Mouse (Mus musculus) adrenal gland, adult 2 months (tissue): ENCODE results near the gene Slc12a6. TPM values are rescaled to one million over a fixed set of nuclear protein-coding genes. Genes with fewer than 3 reads are reported as not detected.

ENCODE experiments used
- DNase-seq: peaks from one replicate; pipeline ENCODE4 v3.0.0; 2021
- long read RNA-seq: library from polyadenylated mRNA; stranded (forward); transcript quantifications from one replicate; pipeline ENCODE4 v2.0.0, GENCODE M21; 2021
- polyA plus RNA-seq: library from polyadenylated mRNA; depleted of rRNA; stranded (reverse); fragments of >200 nt; gene quantifications from 2 replicates; pipeline ENCODE4 v1.2.3, GENCODE M21; 2012; rRNA removed
- total RNA-seq, 2 experiments: library from RNA; stranded (reverse); gene quantifications; 2 replicates each; pipeline ENCODE4 v1.2.3; 2021

Slc12a6 gene
- total RNA-seq: 10 to 100 TPM; 33.4 to 35.1 TPM
- polyA plus RNA-seq: 11.7 and 14.5 TPM in 2 replicates
- long read RNA-seq, partial matches to known transcripts: 0 of 2 reads
- long read RNA-seq, other reads (novel, unspliced or antisense): 2 of 2 reads

GRCm38 (mm10) chr2:112265448-112266241, at the start of gene Slc12a6:
TSS of gene Slc12a6 (plus strand) at chr2:112265825.
- DNase-seq: peak; percentile 97

- DNase-seq: no peak
These were observed 49.6 kb upstream of the Slc12a6 start for GRCm38 (mm10) chr2:112215977-112216376.

GRCm38 (mm10) chr2:112217614-112218013, 48.0 kb upstream of the Slc12a6 start:
- DNase-seq: no peak

DNA sequence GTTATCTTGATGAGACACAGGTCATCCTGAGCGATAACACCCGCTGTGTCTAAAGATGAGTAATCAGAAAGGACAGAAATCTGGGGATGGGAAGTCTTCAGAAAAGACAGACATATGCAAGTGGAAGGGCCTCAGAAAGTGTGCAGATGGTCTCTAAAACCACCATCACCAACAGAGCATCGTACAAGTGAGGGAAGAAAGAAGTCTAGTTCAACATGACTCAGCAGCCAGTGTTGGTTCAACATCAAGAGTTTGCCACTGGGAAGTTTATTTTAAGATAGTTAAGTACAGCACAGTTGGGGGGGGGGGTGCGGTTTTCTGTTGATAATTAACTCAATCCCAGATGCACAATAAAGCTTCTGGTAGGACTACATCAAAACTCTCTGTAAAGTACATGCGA, 44.7 kb upstream of the Slc12a6 start:
- no peak for DNase-seq

DNA sequence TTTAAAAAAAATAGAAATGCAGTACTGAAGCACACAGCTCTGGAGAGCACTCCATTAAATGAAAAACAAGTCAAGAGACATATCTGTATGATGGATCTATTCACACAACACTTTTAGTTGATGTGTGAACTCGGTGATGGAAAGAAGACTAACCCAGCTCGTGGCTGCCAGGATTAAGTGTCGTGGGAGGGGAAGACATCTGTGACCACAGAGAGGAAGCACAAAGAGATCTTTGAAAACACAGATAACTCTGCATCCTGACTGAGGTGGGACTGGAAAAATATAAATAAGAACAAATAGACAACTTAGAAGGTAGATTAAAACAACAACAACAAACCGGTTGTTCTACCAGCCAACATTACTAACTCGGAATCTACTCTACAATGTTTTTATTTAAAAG, 43.0 kb upstream of the Slc12a6 start:
- no peak for DNase-seq

- no peak for DNase-seq
These were observed 41.3 kb upstream of the Slc12a6 start for GRCm38 (mm10) chr2:112224356-112224755.

DNA sequence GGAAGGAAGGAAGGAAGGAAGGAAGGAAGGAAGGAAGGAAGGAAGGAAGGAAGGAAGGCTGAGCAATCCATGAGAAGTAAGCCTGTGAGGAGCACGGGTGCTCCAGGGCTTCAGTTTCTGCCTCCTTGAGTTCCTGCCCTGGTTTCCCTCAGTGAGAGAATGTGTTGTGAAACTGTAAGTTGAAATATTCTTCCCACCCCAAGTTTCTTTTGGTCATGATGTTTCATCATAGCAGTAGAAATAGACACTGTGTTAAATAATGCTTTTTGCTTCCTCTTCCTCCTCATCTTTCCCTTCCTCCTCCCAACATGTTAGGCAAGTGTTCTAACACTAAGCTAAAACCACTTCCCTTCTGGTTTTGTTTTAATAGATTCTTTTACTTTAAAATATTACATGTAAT, 33.0 kb upstream of the Slc12a6 start:
- DNase-seq: no peak

- DNase-seq: peak; percentile 38
These were observed 29.0 kb upstream of the Slc12a6 start for GRCm38 (mm10) chr2:112236620-112237019.

DNA sequence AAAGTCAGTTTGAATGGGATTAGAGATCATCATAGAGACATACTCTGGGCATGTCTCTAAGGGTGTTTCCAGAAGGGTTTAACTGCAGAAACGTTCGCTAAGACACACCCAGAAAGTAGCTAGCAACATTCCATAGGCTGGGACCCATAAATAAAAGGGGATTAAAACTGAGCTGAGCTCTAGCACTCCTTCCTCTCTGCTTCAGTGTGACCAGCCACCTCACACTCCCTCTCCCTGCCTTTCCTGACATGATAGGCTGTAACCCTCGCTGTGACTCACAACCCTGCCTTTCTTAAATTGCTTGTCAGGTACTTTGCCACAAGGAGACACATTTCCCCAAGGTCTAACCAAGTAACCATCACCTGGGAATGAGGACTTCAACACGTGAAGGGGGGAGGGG, 27.6 kb upstream of the Slc12a6 start:
- DNase-seq: no peak

DNA sequence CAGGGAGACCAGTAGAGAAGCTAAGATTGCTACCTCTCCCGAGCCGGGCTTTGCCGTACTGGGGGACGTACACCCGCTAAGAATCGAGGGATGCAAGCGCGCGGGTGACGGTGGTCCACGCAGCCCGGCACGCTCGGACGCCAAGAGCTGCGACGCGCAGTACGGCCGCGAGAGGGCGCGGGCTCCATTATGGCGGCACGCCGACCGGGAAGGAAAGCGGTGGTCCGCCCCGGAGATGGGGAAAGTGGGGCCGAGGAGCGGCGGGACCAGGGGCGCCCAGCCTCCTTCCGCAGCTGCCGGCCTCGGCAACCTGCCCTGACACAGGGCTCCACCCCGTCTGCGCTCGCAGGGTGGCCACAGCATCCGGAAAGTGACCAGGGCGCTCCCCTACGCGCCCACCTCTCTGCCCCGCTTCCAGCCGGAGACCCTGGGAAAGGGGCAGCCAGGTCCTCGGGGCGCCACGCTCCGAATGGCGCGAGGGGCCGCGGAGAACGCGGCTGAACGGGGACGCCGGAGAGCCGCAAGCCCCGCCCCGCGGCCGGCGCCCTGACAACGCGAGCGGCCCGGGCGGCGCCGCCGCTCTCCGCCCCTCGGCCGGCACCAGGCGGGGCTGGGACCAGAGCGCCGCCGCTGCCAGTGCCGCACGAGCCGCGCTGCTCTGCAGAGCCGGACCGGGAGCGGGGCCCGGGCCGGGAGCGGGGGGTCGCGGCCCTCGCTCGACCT, 26.3 kb upstream of the Slc12a6 start, which contains the start of gene Lpcat4:
Gene Lpcat4 (plus strand): TSS at position 257 of the 723 bp plus-strand sequence.
- DNase-seq: peak; percentile 88

DNA sequence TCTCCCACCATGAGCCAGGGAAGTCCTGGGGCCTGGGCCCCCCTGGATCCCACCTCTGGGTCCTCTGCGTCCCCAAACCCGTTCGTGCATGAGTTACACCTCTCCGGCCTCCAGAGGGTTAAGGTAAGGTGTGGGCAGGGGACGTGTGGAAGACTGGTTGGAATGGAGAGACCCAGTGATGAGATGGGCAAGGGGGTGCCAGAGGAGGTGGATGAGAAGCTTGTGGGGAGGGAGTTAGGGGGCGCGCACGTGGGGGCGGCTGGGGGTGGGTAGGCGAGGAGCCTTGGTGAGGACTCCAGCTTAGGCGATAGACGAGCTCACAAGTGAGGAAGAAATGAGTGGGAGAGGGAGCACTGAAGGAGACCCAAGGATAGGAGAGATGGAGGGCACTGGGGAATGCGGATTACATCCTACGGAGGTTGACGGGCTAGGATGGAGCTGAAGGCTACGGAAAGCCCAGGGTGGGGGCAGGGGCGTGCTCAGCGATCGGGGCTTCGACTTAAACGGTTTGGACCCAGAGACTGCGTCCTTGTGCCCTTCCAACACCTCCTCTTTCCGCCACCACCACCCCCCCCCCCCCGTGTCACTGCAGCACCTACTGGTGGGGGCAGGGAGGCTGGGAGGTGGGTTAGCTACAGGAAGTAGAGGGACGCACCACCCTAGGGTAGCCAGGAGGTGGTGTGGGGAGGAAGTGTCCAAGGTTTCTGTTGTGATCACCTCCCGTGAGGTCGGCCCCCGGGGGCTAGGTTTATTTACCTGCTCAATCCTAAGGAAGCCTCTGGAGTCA, 25.5 kb upstream of the Slc12a6 start:
- peak; percentile 17 for DNase-seq

DNA sequence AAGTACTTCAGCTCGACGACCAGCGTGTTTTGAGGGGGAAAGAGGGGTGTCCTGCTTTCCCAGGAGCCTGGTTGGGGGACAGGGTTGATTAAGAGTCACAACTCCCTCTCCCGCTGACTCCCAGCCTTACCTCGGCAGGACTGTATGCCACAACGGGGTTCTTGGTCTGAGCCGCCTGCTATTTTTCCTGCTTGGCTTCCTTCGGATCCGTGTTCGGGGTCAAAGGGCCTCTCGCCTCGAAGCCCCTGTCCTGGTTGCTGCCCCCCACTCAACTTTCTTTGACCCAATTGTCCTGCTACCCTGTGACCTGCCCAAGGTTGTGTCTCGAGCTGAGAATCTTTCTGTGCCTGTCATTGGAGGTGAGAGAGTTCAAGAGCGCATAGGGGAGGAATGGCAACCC, 23.8 kb upstream of the Slc12a6 start:
- no peak for DNase-seq

- no peak for DNase-seq
These were observed 20.3 kb upstream of the Slc12a6 start for GRCm38 (mm10) chr2:112245307-112245706.

- DNase-seq: no peak
These were observed 19.4 kb upstream of the Slc12a6 start for GRCm38 (mm10) chr2:112246193-112246592.

- DNase-seq: no peak
These were observed 18.3 kb upstream of the Slc12a6 start for GRCm38 (mm10) chr2:112247323-112247722.

GRCm38 (mm10) chr2:112249780-112250453, 15.7 kb upstream of the Slc12a6 start:
- DNase-seq: no peak

DNA sequence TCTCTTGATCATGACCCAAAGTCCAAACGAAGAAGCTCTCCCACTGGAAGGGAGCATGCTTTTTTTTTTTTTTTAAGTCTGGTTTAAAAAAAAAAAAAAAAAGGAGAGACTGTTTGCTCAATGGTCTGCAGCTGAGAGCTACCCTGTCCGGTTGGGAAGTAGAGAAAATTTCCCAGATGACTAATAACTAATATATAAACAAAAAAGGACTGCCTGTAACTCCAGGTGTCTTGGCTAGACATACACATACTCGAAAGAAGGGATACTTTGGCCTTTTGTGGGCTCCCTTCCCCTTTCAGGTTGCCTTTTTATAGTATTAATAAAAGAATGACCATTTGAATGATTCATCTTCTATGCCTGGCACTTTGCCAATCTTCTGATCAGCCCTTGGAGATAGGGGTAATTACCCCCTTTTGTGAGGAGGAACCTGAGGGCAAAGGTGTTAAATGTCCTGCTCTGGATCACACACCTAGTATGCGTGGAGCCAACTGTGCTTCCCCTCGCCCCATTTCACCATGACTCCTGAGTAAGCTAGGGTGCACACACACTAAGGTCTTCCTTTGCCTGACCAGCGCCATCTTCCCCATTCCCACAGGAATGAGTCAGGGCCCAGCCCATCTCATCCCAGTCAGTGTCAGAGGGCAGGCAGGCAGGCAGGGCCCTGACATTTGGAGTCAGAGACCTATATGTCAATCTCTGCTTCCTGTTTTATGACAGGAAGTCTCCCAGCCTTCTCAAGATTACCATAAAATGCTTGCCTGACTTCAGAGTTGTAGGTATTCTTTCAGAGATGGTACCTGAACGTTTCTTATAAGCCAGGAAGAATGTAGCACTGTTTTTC, 10.7 kb upstream of the Slc12a6 start:
- DNase-seq: peak; percentile 67

DNA sequence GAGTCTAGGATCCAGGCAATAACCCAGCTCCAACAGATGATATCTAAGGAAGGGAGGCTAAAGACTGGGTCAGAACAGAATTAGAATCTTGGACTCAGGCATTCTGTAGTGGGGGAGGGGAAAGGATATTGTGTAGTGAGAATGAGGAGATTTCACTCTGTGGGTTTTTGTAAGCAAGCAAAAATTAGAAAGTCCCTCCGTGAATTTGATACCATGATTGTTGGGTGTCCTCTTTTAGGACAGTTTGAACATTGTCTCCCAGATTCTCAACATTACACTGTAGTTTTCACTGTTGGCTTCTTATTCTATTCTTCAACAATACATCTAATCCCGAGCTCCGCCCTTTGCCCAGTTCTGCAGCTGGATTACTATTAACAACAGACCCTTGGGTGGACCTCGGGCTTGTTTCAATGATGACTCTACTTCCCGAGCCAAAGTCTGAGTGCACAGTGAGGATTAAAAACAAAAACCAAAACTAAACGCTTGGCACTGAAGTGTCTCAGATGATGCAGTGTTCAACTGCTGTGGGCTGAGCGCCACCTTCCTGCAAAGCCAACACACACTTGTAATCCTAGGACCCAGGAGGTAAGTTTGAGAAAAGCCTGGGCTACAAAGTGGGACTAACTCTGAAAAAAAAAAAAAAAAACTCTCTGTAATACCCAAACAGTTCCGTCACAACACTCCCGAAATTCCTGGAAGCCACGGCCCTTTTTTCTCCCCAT, 6.2 kb upstream of the Slc12a6 start, which contains the start of gene Nutm1:
Gene Nutm1 (minus strand): TSS at position 51 of the 722 bp plus-strand sequence.
- DNase-seq: no peak

DNA sequence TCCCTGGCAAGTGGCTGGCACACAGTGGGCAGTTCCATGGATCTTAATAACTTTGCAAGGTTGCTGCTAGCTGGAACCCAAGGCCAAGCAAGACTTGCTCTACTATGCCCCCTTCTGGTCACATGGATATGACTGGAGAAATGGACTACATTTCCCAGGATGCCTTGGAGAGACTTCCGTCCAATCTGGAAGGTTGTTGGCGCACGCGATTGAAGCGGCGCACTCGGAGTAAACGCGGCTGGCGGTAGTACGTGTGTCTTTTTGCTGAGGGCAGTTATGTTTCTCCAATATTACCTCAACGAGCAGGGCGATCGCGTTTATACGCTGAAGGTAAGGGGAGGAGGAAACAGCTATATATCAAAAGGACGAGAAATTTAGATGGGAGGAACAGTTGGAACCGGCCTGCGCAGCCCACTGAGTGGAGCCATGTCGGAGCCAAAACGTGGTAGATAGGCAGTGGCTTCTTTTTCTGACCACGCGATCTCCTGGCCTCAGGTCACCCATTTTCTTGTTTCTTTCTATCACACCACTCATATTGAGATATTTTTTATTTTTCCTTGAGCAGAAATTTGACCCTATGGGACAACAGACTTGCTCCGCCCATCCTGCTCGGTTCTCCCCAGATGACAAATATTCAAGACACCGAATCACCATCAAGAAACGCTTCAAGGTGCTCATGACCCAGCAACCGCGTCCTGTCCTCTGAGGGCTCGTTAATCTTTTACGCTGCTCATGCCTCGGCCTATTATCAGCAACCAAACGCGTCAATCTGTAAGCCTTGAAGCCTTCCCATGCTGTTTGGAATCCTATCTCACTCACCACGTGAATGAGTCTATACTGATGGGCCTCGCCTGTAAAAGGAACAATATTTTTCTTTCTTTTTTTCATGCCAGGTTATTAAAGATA, 3.6 kb upstream of the Slc12a6 start, which contains the start of gene Nop10:
Gene Nop10 (plus strand): TSS at position 179 of the 906 bp plus-strand sequence.
- peak; percentile 90 for DNase-seq
